Mouse (Mus musculus) heart, postnatal 0 days (tissue): ENCODE results near the gene Mdh1b. TPM values are rescaled to one million over a fixed set of nuclear protein-coding genes. Genes with fewer than 3 reads are reported as not detected.

Experiments
- ATAC-seq: fragments of 200-750 bp; cut with Nextera tagmentation; 2 replicates; pipeline ENCODE4 v1.8.0; 2017; ENCODE audit warnings: low read depth, moderate number of reproducible peaks, moderate library complexity; ENCODE audit not compliant: insufficient read depth
- DNase-seq: peaks from one replicate; pipeline ENCODE4 v3.0.0-alpha.2; 2016; ENCODE audit warnings: low spot score
- H3K27ac ChIP-seq: fragments of 300-500 bp; sonication (generic); 2 replicates; pipeline ENCODE4 v1.5.1; 2014; ENCODE audit warnings: low read depth, mild to moderate bottlenecking
- H3K27me3 ChIP-seq: fragments of 300-500 bp; sonication (generic); 2 replicates; pipeline ENCODE4 v1.6.1; 2014; ENCODE audit warnings: low read length, mixed read lengths; ENCODE audit not compliant: control insufficient read depth, insufficient read depth
- H3K36me3 ChIP-seq: fragments of 300-500 bp; sonication (generic); replicated peaks from 2 replicates; pipeline ENCODE4 v1.6.1; 2014; ENCODE audit warnings: low read length, mixed read lengths; ENCODE audit not compliant: control insufficient read depth, insufficient read depth
- H3K4me1 ChIP-seq: fragments of 300-500 bp; sonication (generic); 2 replicates; pipeline ENCODE4 v1.6.1; 2014; ENCODE audit warnings: antibody characterized with exemption; ENCODE audit not compliant: control insufficient read depth, insufficient read depth
- H3K4me2 ChIP-seq: fragments of 300-500 bp; sonication (generic); 2 replicates; pipeline ENCODE4 v1.6.1; 2014; ENCODE audit warnings: low read depth, mild to moderate bottlenecking, low read length, moderate library complexity
- H3K4me3 ChIP-seq: fragments of 300-500 bp; sonication (generic); 2 replicates; pipeline ENCODE4 v1.5.1; 2014; ENCODE audit warnings: low read depth, low read length
- H3K9ac ChIP-seq: fragments of 300-500 bp; sonication (generic); replicated peaks from 2 replicates; pipeline ENCODE4 v1.6.1; 2014; ENCODE audit warnings: low read depth, low read length, mixed read lengths
- H3K9me3 ChIP-seq: fragments of 300-500 bp; sonication (generic); replicated peaks from 2 replicates; pipeline ENCODE4 v1.6.1; 2016; ENCODE audit warnings: low read length; ENCODE audit not compliant: control insufficient read depth
- CTCF ChIP-seq: IDR thresholded peaks from 2 replicates; pipeline ENCODE4 v1.5.1; 2016; ENCODE audit warnings: antibody characterized with exemption, control low read depth, low read depth
- EP300 ChIP-seq: IDR thresholded peaks from 2 replicates; pipeline ENCODE4 v1.6.1; 2016; ENCODE audit warnings: antibody characterized with exemption, low read depth
- WGBS: fragments of 180-500 bp; shearing (Covaris S2); extraction: QIAGEN DNeasy Blood & Tissue Kit; methylation state at CpG from one replicate; pipeline ENCODE4 v1.1.7; 2014; 5-methylcytosine and 5-hydroxymethylcytosine counted together
- polyA plus RNA-seq: library from polyadenylated mRNA; unstranded; fragments of >200 nt; fragmentation: Nextera tagmentation; extraction: Ambion mirVana; gene quantifications from 2 replicates; pipeline ENCODE4 v1.2.1, GENCODE M21; 2015
- total RNA-seq: library from RNA; depleted of rRNA; stranded (reverse); fragments of >200 nt; gene quantifications from 2 replicates; pipeline ENCODE4 v1.2.3, GENCODE M21; 2014; ENCODE audit warnings: low replicate concordance; rRNA removed

Gene Mdh1b
- total and polyA plus RNA-seq, 2 experiments from 2014 or later = not detected

GRCm38 (mm10) chr1:63658016-63658415, 72.1 kb downstream of the Mdh1b start:
- 11% methylated on average over 6 of the region's 6 CpGs for WGBS
- Histone ChIP-seq H3K4me2 (no peak overlapping the region), H3K4me1 (no peaks in the 10 kb centered on the region), H3K27ac (no peak overlapping the region), H3K27me3 (peaks cover 11% of the 10 kb centered on the region; the same call in 1 of the 2 replicates), H3K9ac (no peak overlapping the region), H3K4me3 (no peak overlapping the region), H3K9me3 (no peaks in the 10 kb centered on the region), H3K36me3 (no peaks in the 10 kb centered on the region)
- ATAC-seq (no peak), DNase-seq (peak; percentile 49)
- peak; percentile 63 for TF ChIP-seq CTCF
- TF ChIP-seq EP300 = no peak

Other genes with a start within 250 kb of the Mdh1b start
- gene Gm39653, start 114.3 kb downstream of the Mdh1b start, total RNA-seq = not detected in 2 replicates
- not detected in 2 replicates for gene Gm39653, start 114.3 kb downstream of the Mdh1b start, polyA plus RNA-seq
- gene Dytn, start 43.4 kb downstream of the Mdh1b start, total RNA-seq = not detected in 2 replicates
- not detected in 2 replicates for gene Dytn, start 43.4 kb downstream of the Mdh1b start, polyA plus RNA-seq
- 15.2 and 36.8 TPM in 2 replicates for gene Fastkd2, start 296 bp upstream of the Mdh1b start, total RNA-seq
- 46.1 and 46.6 TPM in 2 replicates for gene Fastkd2, start 296 bp upstream of the Mdh1b start, polyA plus RNA-seq
- gene 4933402D24Rik, start 38.9 kb upstream of the Mdh1b start, total RNA-seq = not detected in 2 replicates
- gene 4933402D24Rik, start 38.9 kb upstream of the Mdh1b start, polyA plus RNA-seq = 0.08 TPM in 1 of 2 replicates, not detected in the other